Mouse (Mus musculus): Measurements from ENCODE around the gene Fblim1. TPM values are rescaled to one million over a fixed set of nuclear protein-coding genes. Genes with fewer than 3 reads are reported as not detected.
A peak's percentile ranks its signal among the peaks of the same experiment; 100 is the strongest.

The Fblim1 gene
- total and polyA plus RNA-seq, 3 experiments, result 0.07 to 1.2 (median 0.17) TPM

- in situ Hi-C loops (cut with MboI; ENCODE audit: low pct_ligation_motif_present, low pct_unique_long_range_greater_than_20kb, low sequenced_read_pairs) (no loop called here), dilution Hi-C loops (cut with MboI; ENCODE audit: extremely low pct_ligation_motif_present, extremely low pct_unique_long_range_greater_than_20kb, low sequenced_read_pairs) (no loop called here)
- Histone ChIP-seq H3K4me1 (ENCODE audit: control insufficient read depth in 1 of 2, insufficient read depth in 2 of 2) (peaks cover 3 to 31% of the 10 kb centered on the region in 2 experiments; a peak in 3 of 4 replicates), H3K9me3 (replicated peaks; ENCODE audit: low read length) (no peaks in the 10 kb centered on the region), H3K4me2 (ENCODE audit: insufficient read depth, low read depth, poor library complexity, severe bottlenecking) (peak overlapping the region; percentile 38), H3K27me3 (replicated peaks) (no peaks in the 10 kb centered on the region), H3K36me3 (replicated peaks in 1 of 2; ENCODE audit: control insufficient read depth in 1 of 2, insufficient read depth in 1 of 2, low read length in 1 of 2) (peaks cover 0 to 9% of the 10 kb centered on the region in 2 experiments), H3K79me2 (replicated peaks; ENCODE audit: control insufficient read depth, extremely low read depth, insufficient read depth, poor library complexity, severe bottlenecking) (peaks cover 58% of the 10 kb centered on the region), H3K9ac (ENCODE audit: insufficient read depth, low read depth) (no peak overlapping the region; the same call in 1 of the 2 replicates), H3K4me3 (replicated peaks in 1 of 3; ENCODE audit: low read depth in 2 of 3, low read length in 2 of 3, poor library complexity in 1 of 3) (peak overlapping the region in 1 of 3 experiments; percentile 67), H3K27ac (ENCODE audit: insufficient read depth, low read depth) (no peak overlapping the region)
- DNase-seq (ENCODE audit: extremely low read depth), result no peak
- peak in 1 of 2 experiments; percentile 73; a peak in 2 of 4 replicates for TF ChIP-seq CTCF (conservative IDR thresholded peaks at IDR 0.05 in 1 of 2, IDR thresholded peaks at IDR 0.05 in 1 of 2; ENCODE audit: low read depth in 2 of 2, low read length in 2 of 2)
- no peak for TF ChIP-seq HCFC1 (IDR thresholded peaks at IDR 0.05; ENCODE audit: low read depth, low read length)
- TF ChIP-seq MEF2A (IDR thresholded peaks at IDR 0.05; ENCODE audit: borderline replicate concordance, low read depth, low read length), result no peak
- 0 out of 2 replicates have a peak, but pooled peaks have one; percentile 36 for TF ChIP-seq SIN3A (IDR thresholded peaks at IDR 0.05; ENCODE audit: low read length)
- TF ChIP-seq KAT2A (IDR thresholded peaks at IDR 0.05; ENCODE audit: insufficient replicate concordance, low read length), result no peak
- no peak for TF ChIP-seq JUN (IDR thresholded peaks at IDR 0.05; ENCODE audit: insufficient read depth, low read depth, low read length)
- TF ChIP-seq SMC3 (IDR thresholded peaks at IDR 0.05; ENCODE audit: low read depth, low read length), result peak; percentile 69
- 0 out of 2 replicates have a peak, but pooled peaks have one; percentile 57 for TF ChIP-seq MAZ (IDR thresholded peaks at IDR 0.05; ENCODE audit: low read depth, low read length)
- 0 out of 2 replicates have a peak, but pooled peaks have one; percentile 27 for TF ChIP-seq MXI1 (IDR thresholded peaks at IDR 0.05; ENCODE audit: low read depth, low read length)
- no peak for TF ChIP-seq USF1 (IDR thresholded peaks at IDR 0.05; ENCODE audit: low read depth, low read length)
- no peak for TF ChIP-seq POLR2AphosphoS2 (IDR thresholded peaks at IDR 0.05; ENCODE audit: low read depth, low read length)
- TF ChIP-seq RAD21 (IDR thresholded peaks at IDR 0.05; ENCODE audit: low read depth, low read length), result peak; percentile 37
These were observed 70.8 kb downstream of the Fblim1 start for GRCm38 (mm10) chr4:141534947-141535680.

GRCm38 (mm10) chr4:141530979-141531378 lies 74.9 kb downstream of the Fblim1 start:
- dilution Hi-C loops (cut with MboI; ENCODE audit: extremely low pct_ligation_motif_present, extremely low pct_unique_long_range_greater_than_20kb, low sequenced_read_pairs) (no loop called here), in situ Hi-C loops (cut with MboI; ENCODE audit: low pct_ligation_motif_present, low pct_unique_long_range_greater_than_20kb, low sequenced_read_pairs) (no loop called here)
- TF ChIP-seq JUN (IDR thresholded peaks at IDR 0.05; ENCODE audit: insufficient read depth, low read depth, low read length) (no peak), MAFK (IDR thresholded peaks at IDR 0.05; ENCODE audit: insufficient replicate concordance, low read length) (no peak), ETS1 (conservative IDR thresholded peaks at IDR 0.05; ENCODE audit: low read depth, low read length) (no peak), PAX5 (IDR thresholded peaks at IDR 0.05; ENCODE audit: low read length) (no peak), USF1 (IDR thresholded peaks at IDR 0.05; ENCODE audit: low read depth, low read length) (no peak), NRF1 (IDR thresholded peaks at IDR 0.05; ENCODE audit: low read depth, low read length) (no peak), IRF4 (IDR thresholded peaks at IDR 0.05; ENCODE audit: low read depth, low read length) (no peak), RAD21 (IDR thresholded peaks at IDR 0.05; ENCODE audit: low read depth, low read length) (no peak), JUND (conservative IDR thresholded peaks at IDR 0.05; ENCODE audit: low read depth, low read length) (no peak), GABPA (IDR thresholded peaks at IDR 0.05; ENCODE audit: insufficient replicate concordance, low read depth, low read length) (no peak), TCF12 (IDR thresholded peaks at IDR 0.05; ENCODE audit: low read depth, low read length) (no peak), ZC3H11A (IDR thresholded peaks at IDR 0.05; ENCODE audit: low read depth, low read length) (no peak), EP300 (IDR thresholded peaks at IDR 0.05; ENCODE audit: low read length) (no peak), SIN3A (IDR thresholded peaks at IDR 0.05; ENCODE audit: low read length) (no peak), BHLHE40 (IDR thresholded peaks at IDR 0.05; ENCODE audit: low read depth, low read length) (no peak), HCFC1 (IDR thresholded peaks at IDR 0.05; ENCODE audit: low read depth, low read length) (no peak), MAX (IDR thresholded peaks at IDR 0.05; ENCODE audit: low read length) (no peak), MAZ (IDR thresholded peaks at IDR 0.05; ENCODE audit: low read depth, low read length) (no peak), ZKSCAN1 (IDR thresholded peaks at IDR 0.05; ENCODE audit: borderline replicate concordance, low read depth, low read length) (no peak)
- peaks cover 0 to 21% of the 10 kb centered on the region in 2 experiments; a peak in 3 of 4 replicates for H3K4me1 ChIP-seq (ENCODE audit: control insufficient read depth in 1 of 2, insufficient read depth in 2 of 2)
- H3K36me3 ChIP-seq (replicated peaks in 1 of 2; ENCODE audit: control insufficient read depth in 1 of 2, insufficient read depth in 1 of 2, low read length in 1 of 2), result peaks cover 3 to 22% of the 10 kb centered on the region in 2 experiments
- no peaks in the 10 kb centered on the region for H3K27me3 ChIP-seq (replicated peaks)
- peaks cover 67% of the 10 kb centered on the region for H3K79me2 ChIP-seq (replicated peaks; ENCODE audit: control insufficient read depth, extremely low read depth, insufficient read depth, poor library complexity, severe bottlenecking)
- no peaks in the 10 kb centered on the region for H3K9me3 ChIP-seq (replicated peaks; ENCODE audit: low read length)
- H3K9ac ChIP-seq (ENCODE audit: insufficient read depth, low read depth), result no peak overlapping the region
- DNase-seq (ENCODE audit: extremely low read depth), result no peak
- H3K4me3 ChIP-seq (replicated peaks in 1 of 3; ENCODE audit: low read depth in 2 of 3, low read length in 2 of 3, poor library complexity in 1 of 3), result no peak overlapping the region
- no peak overlapping the region for H3K27ac ChIP-seq (ENCODE audit: insufficient read depth, low read depth)
- no peak overlapping the region for H3K4me2 ChIP-seq (ENCODE audit: insufficient read depth, low read depth, poor library complexity, severe bottlenecking)
